Mouse (Mus musculus) gastrocnemius, adult 18-20 months (tissue): ENCODE data around the gene Sardh. TPM values are rescaled to one million over a fixed set of nuclear protein-coding genes. Genes with fewer than 3 reads are reported as not detected.

ENCODE experiments used
- DNase-seq: peaks from one replicate; pipeline ENCODE4 v3.0.0; 2021; ENCODE audit warnings: low spot score
- total RNA-seq, 2 experiments: library from RNA; stranded (reverse); gene quantifications; 2 replicates each; pipeline ENCODE4 v1.2.3; 2021

Gene Sardh
- total RNA-seq, 2 experiments from 2014 or later: 0.82 to 0.85 TPM

- DNase-seq: no peak
Measured at GRCm38 (mm10) chr2:27228809-27229480, 19.2 kb downstream of the Sardh start.

- DNase-seq: no peak
Measured at GRCm38 (mm10) chr2:27226572-27226971, 21.6 kb downstream of the Sardh start.

- DNase-seq: no peak
Measured at GRCm38 (mm10) chr2:27223012-27223421, 25.1 kb downstream of the Sardh start.

- DNase-seq: no peak
Measured at GRCm38 (mm10) chr2:27218569-27218968, 29.6 kb downstream of the Sardh start.

- DNase-seq: no peak
Measured at GRCm38 (mm10) chr2:27218121-27218544, 30.0 kb downstream of the Sardh start.

GRCm38 (mm10) chr2:27215537-27215936, 32.6 kb downstream of the Sardh start:
- no peak for DNase-seq

GRCm38 (mm10) chr2:27211966-27212893, 35.9 kb downstream of the Sardh start:
- DNase-seq: peak; percentile 60

- no peak for DNase-seq
Measured at GRCm38 (mm10) chr2:27210676-27211210, 37.4 kb downstream of the Sardh start.

- no peak for DNase-seq
Measured at GRCm38 (mm10) chr2:27210255-27210654, 37.9 kb downstream of the Sardh start.

- DNase-seq: no peak
Measured at GRCm38 (mm10) chr2:27209816-27210215, 38.3 kb downstream of the Sardh start.

GRCm38 (mm10) chr2:27209370-27209769, 38.8 kb downstream of the Sardh start:
- DNase-seq: no peak

GRCm38 (mm10) chr2:27207126-27207525, 41.0 kb downstream of the Sardh start:
- peak; percentile 82 for DNase-seq

- DNase-seq: peak; percentile 86
Measured at GRCm38 (mm10) chr2:27206128-27206797, 41.9 kb downstream of the Sardh start.

GRCm38 (mm10) chr2:27205666-27206065, 42.5 kb downstream of the Sardh start:
- peak; percentile 36 for DNase-seq

- DNase-seq: no peak
Measured at GRCm38 (mm10) chr2:27200586-27200985, 47.6 kb downstream of the Sardh start.

- DNase-seq: no peak
Measured at GRCm38 (mm10) chr2:27198551-27199246, 49.4 kb downstream of the Sardh start.

GRCm38 (mm10) chr2:27189994-27190393, 58.1 kb downstream of the Sardh start:
- DNase-seq: no peak

GRCm38 (mm10) chr2:27187531-27187930, 60.6 kb downstream of the Sardh start:
- DNase-seq: no peak

- no peak for DNase-seq
Measured at GRCm38 (mm10) chr2:27183734-27184133, 64.4 kb downstream of the Sardh start.

GRCm38 (mm10) chr2:27181907-27182306, 66.2 kb downstream of the Sardh start:
- no peak for DNase-seq

GRCm38 (mm10) chr2:27179101-27179500, 69.0 kb downstream of the Sardh start:
- no peak for DNase-seq
